Mouse (Mus musculus) heart, adult 2 months (tissue): ENCODE data around the gene Nisch.

ENCODE experiments used
- CTCF ChIP-seq: fragments of 200-600 bp; IDR thresholded peaks from 2 replicates; pipeline ENCODE4 v1.8.1; 2022; ENCODE audit warnings: antibody characterized with exemption, mild to moderate bottlenecking, moderate library complexity
- EP300 ChIP-seq: fragments of 200-500 bp; IDR thresholded peaks from 2 replicates; pipeline ENCODE4 v1.6.1; 2011; ENCODE audit warnings: low read depth, low read length, control low read depth; ENCODE audit not compliant: insufficient read depth
- POLR2A ChIP-seq: fragments of 200-500 bp; IDR thresholded peaks from 2 replicates; pipeline ENCODE4 v1.6.1; 2011; ENCODE audit warnings: mild to moderate bottlenecking, low read depth, low read length, control low read depth; ENCODE audit not compliant: insufficient read depth

DNA sequence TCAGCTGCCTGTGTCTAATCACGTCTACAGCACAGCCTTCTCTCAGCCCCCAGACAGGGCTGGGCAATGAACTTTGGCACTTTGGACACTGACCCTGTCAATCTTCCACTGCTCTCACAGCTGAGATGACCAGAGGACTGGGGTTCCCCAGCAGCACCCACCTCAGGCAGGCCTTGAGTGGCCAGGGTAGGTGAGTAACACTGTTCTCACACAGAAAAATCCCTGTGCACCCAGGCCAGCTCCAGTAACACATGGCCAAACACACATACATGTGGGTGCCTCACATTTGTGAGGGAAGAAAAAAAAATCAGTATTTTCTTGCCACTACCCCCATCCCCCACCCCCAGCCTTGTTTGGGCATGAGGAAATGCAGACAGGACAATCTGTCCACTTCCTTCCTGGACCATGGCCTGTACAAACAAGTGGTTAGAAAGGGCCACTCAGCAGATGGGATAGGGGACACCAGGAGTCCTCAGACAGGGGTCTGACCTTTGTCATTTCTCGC lies 33.9 kb downstream of the Nisch start:
- TF ChIP-seq CTCF (no peak), POLR2A (peak; percentile 39; the same call in 1 of the 2 replicates), EP300 (0 out of 2 replicates have a peak, but pooled peaks have one; percentile 53)
